Mouse (Mus musculus): ENCODE results near the gene Wfdc5.
"Not testable (repeated sequence)": the region's sequence is repeated elsewhere in the genome, so short reads cannot be mapped to it uniquely, and the experiment has no call there.

Gene Wfdc5

GRCm38 (mm10) chr2:164182692-164183255 is at the start of gene Wfdc5:
Gene Wfdc5 (minus strand): TSS chr2:164182742.
- no peak for DNase-seq (ENCODE audit: low spot score in 2 of 2)

- no peak for DNase-seq (ENCODE audit: low spot score in 2 of 2)
Measured at GRCm38 (mm10) chr2:164228361-164229070, 46.0 kb upstream of the Wfdc5 start.

- no peak for DNase-seq (ENCODE audit: low spot score in 2 of 2)
Measured at GRCm38 (mm10) chr2:164221522-164221921, 39.0 kb upstream of the Wfdc5 start, which contains the start of gene Wfdc15b. Gene Wfdc15b (minus strand): TSS chr2:164221660.

- DNase-seq (ENCODE audit: low spot score in 2 of 2) = no peak
Measured at GRCm38 (mm10) chr2:164219295-164219694, 36.8 kb upstream of the Wfdc5 start.

- DNase-seq (ENCODE audit: low spot score in 2 of 2) = no peak
Measured at GRCm38 (mm10) chr2:164212711-164213110, 30.2 kb upstream of the Wfdc5 start.

GRCm38 (mm10) chr2:164210892-164211291 is 28.4 kb upstream of the Wfdc5 start:
- no peak for DNase-seq (ENCODE audit: low spot score in 2 of 2)

- DNase-seq (ENCODE audit: low spot score in 2 of 2) = no peak
Measured at GRCm38 (mm10) chr2:164206676-164207075, 24.1 kb upstream of the Wfdc5 start.

GRCm38 (mm10) chr2:164206011-164206410 is 23.5 kb upstream of the Wfdc5 start:
- DNase-seq (ENCODE audit: low spot score in 2 of 2) = not testable (repeated sequence)

GRCm38 (mm10) chr2:164199626-164200327 is 17.2 kb upstream of the Wfdc5 start, which contains the start of gene Wfdc15a:
Gene Wfdc15a (minus strand): TSS chr2:164200130.
- no peak for DNase-seq (ENCODE audit: low spot score in 2 of 2)

- no peak for DNase-seq (ENCODE audit: low spot score in 2 of 2)
Measured at GRCm38 (mm10) chr2:164196700-164196990, 14.1 kb upstream of the Wfdc5 start.

- no peak for DNase-seq (ENCODE audit: low spot score in 2 of 2)
Measured at GRCm38 (mm10) chr2:164195971-164196699, 13.6 kb upstream of the Wfdc5 start.

GRCm38 (mm10) chr2:164194959-164195630 is 12.6 kb upstream of the Wfdc5 start:
- no peak for DNase-seq (ENCODE audit: low spot score in 2 of 2)

- DNase-seq (ENCODE audit: low spot score in 2 of 2) = no peak
Measured at GRCm38 (mm10) chr2:164192279-164192678, 9.7 kb upstream of the Wfdc5 start.

- DNase-seq (ENCODE audit: low spot score in 2 of 2) = no peak
Measured at GRCm38 (mm10) chr2:164190576-164190975, 8.0 kb upstream of the Wfdc5 start, which contains the start of gene Wfdc12. Gene Wfdc12 (minus strand): TSS chr2:164190608.

GRCm38 (mm10) chr2:164188722-164189121 is 6.2 kb upstream of the Wfdc5 start:
- no peak for DNase-seq (ENCODE audit: low spot score in 2 of 2)

GRCm38 (mm10) chr2:164184145-164184719 is 1.7 kb upstream of the Wfdc5 start:
- no peak for DNase-seq (ENCODE audit: low spot score in 2 of 2)

- no peak for DNase-seq (ENCODE audit: low spot score in 2 of 2)
Measured at GRCm38 (mm10) chr2:164183340-164183739, 798 bp upstream of the Wfdc5 start.

- no peak for DNase-seq (ENCODE audit: low spot score in 2 of 2)
Measured at GRCm38 (mm10) chr2:164180770-164181169, 1.8 kb downstream of the Wfdc5 start.

GRCm38 (mm10) chr2:164180124-164180523 is 2.4 kb downstream of the Wfdc5 start:
- no peak for DNase-seq (ENCODE audit: low spot score in 2 of 2)

- DNase-seq (ENCODE audit: low spot score in 2 of 2) = no peak
Measured at GRCm38 (mm10) chr2:164177831-164178230, 4.7 kb downstream of the Wfdc5 start.

- no peak for DNase-seq (ENCODE audit: low spot score in 2 of 2)
Measured at GRCm38 (mm10) chr2:164175850-164176249, 6.7 kb downstream of the Wfdc5 start.

Measured in spleen, postnatal 14 days (tissue).